Mouse (Mus musculus): Measurements from ENCODE around the gene Dzip1l.
"Not testable (repeated sequence)": the region's sequence is repeated elsewhere in the genome, so short reads cannot be mapped to it uniquely, and the experiment has no call there.

Dzip1l gene

DNA sequence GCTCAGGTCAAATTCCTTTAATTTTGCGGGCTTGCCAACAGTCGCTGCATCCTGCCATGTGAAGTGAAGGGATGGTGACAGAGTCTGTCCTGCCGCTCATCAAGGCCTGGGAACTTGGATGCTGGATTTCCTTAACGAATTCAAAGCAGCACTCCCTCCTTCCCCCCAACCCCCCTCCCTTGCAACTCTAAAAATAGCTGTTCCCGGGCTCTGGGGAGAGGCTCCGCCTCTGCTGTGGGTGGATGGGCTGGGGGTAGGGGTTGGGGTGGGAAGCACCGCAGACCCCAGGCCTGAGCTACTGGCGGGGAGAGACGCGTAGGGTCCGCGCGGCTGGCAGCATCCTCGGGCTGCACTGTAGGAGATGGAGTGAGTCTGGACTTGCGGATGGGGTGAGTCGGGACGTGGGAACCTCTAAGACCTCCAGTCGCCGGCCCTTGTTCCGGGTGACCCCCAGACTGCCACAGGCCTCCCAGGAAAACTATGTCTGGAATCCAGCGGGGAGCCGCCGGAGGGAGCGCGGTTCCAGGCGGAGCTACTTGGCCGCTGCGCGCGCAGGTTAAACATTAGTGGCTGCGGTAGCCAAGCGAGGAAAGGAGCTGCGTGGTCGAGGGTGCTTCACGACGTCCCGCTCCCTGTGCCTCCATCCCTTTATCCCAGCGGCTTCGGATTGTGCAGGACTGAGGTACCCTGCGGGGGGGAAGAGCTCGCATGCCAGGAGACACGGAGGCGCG lies at the start of gene Dzip1l:
TSS of gene Dzip1l (plus strand) at position 216 of the 731 bp plus-strand sequence.
- DNase-seq (ENCODE audit: low read depth, low spot score), result no peak

DNA sequence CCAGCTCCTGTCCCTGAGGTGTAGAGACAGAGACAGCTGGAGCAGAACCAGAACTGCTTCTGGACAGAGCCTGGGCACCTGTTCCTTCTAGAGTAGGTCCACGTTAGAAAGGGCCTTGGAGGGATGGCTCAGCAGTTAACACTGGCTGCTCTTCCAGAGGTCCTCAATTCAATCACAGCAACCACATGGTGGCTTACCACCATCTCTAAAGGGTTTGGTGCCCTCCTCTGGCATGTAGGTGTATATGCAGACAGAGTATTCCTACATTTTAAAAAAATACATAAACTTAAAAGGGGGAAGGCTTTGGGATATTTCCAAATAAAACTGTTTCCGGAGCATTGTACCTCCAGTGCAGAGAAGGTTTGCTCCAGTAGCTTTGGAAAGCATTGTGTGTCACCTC lies 48.6 kb upstream of the Dzip1l start:
- no peak for DNase-seq (ENCODE audit: low read depth, low spot score)

DNA sequence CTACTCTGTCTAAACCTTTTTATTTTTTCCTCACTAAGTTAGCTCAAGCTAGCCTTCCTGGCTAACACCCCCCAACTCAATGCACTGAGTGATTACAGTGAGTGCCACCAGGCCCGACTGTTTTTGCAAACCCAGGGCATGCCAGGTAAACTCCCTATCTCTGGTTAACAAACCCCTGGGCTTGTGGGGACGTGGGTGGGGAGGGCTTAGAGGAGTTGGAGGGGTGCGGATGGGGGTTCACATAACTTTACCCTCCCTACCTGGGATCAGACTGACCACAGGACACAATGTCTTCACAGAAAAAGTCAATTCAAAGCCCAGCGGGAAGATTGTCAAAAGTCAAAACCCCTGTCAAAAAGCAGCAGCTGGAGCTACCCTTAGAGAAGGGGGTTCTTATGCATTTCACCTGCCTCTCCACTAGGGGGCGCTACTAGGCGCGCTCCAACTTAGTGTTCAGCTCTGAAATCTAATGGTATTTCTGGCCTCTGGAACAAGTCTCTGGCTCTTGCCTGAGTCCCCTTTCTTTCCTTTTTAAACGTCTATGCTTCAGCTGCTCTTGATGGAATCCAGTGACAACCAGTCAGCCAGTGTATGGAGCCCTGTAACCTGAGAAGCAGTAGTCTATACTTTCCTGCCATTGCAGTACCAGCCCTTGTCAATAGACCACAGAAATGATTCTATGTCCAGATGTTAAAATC lies 41.6 kb upstream of the Dzip1l start:
- DNase-seq (ENCODE audit: low read depth, low spot score), result peak; percentile 33

DNA sequence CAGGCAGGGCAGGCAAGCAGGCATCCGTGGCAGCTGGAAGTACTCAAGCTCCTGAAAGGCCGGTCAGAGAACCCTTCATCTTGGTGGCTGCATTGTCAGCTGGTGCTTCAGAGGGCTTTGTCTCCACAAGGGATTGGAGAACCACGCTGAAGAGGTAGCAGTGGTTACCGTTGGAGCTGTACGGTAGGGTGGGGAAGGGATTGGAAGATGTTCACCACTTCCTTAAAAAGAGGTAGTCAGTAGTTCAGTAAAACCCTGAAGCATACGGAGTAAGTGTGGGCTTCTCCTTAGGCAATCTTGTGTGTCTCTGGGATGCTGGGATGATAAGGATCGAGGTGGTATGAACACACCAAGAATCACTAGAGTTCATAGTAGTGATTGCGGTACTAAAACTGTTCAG lies 38.2 kb upstream of the Dzip1l start:
- DNase-seq (ENCODE audit: low read depth, low spot score), result no peak

DNA sequence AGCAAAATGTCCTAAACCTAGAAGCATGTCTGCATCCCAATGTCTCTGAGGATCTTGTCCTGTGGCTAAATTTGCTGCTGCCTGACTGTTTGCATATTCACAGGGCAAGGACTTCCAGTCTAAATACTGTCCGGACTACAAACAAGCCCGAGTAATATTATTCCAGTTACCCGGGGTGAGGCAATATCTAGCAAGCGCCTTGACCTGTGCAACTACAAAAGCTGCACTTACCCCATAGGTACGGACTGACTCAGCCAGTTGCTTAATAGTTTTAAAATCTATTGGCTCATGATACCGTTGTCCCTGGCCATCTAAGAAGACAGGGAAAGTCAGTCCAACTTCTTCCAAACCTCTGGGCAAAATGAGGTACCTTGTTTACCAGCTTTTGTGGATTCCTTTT lies 30.2 kb upstream of the Dzip1l start:
- DNase-seq (ENCODE audit: low read depth, low spot score), result not testable (repeated sequence)

- no peak for DNase-seq (ENCODE audit: low read depth, low spot score)
These were observed 25.7 kb upstream of the Dzip1l start for GRCm38 (mm10) chr9:99603566-99603965.

DNA sequence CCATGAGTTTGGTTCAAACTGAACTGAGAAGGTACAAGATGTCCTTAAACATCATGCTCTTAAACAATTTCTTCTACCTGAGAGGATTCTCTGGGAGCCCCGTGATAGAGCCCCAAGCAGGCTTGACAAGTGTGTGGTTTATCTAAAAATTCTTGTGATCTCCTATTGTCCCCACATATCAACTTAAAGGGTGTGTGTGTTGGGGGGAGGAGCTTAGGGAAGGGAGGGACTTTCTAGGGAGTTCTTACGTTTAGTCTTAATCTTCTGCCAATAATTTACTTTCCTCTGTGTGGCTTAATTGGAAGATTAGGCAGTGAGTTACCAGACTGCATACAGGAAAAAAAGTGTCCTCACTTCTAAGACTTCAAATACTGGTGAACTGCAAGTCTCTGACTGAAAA lies 17.1 kb upstream of the Dzip1l start, which contains the start of gene A4gnt:
TSS of gene A4gnt (plus strand) at position 301 of the 400 bp plus-strand sequence.
- DNase-seq (ENCODE audit: low read depth, low spot score), result no peak

GRCm38 (mm10) chr9:99619688-99620087 lies 9.6 kb upstream of the Dzip1l start:
- DNase-seq (ENCODE audit: low read depth, low spot score), result no peak

DNA sequence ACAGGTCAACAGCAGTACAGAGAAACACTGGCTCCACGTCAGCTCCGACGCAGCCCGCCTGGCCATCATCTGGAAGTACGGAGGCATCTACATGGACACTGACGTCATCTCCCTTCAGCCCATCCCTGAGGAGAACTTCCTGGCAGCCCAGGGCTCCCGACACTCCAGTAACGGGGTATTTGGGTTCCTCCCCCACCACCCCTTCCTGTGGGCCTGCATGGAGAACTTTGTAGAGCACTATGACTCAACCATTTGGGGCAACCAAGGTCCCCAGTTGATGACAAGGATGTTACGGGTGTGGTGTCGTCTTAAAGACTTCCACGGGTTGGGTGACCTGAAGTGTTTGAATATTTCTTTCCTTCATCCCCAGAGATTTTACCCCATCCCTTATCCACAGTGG lies 9.1 kb upstream of the Dzip1l start:
- DNase-seq (ENCODE audit: low read depth, low spot score), result no peak

- no peak for DNase-seq (ENCODE audit: low read depth, low spot score)
These were observed 7.3 kb upstream of the Dzip1l start for GRCm38 (mm10) chr9:99622034-99622433.

- no peak for DNase-seq (ENCODE audit: low read depth, low spot score)
These were observed 6.3 kb upstream of the Dzip1l start for GRCm38 (mm10) chr9:99622966-99623365.

DNA sequence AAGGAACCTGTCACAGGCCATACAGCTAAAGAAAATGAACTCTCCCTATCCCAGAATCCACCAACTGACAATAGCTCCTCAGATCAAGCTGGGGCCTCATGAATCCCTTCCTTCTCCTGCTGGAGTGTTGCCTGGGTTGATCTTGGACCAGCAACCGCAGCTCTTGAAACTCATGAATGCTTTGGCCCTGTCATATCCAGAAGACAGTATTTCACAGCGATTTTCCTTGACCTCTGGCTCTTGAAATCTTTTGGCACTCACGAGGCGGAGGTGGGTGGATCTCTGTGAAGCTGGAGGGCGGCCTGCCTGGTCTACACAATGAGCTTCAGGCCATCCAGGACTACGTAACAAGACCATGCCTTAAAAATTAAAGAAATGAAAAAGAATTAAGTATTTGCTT lies 5.2 kb upstream of the Dzip1l start:
- DNase-seq (ENCODE audit: low read depth, low spot score), result no peak

DNA sequence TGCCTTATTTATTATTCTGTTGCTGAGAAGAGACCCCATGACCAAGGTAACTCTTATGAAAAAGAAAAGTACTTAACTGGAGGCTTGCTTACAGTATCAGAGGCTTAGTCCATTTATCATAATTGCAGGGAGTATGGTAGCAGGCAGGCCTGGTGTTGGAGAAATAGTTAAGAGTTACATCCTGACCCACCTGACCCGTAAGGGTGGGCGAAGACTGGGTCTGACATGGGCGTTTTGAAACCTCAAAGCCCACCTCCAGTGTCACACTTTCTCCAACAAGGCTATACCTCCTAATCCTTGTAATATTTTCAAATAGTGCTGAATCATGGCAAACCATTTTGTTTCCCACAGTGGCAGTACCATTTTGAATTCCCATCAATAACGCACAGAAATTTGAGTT lies 715 bp upstream of the Dzip1l start:
- no peak for DNase-seq (ENCODE audit: low read depth, low spot score)

DNA sequence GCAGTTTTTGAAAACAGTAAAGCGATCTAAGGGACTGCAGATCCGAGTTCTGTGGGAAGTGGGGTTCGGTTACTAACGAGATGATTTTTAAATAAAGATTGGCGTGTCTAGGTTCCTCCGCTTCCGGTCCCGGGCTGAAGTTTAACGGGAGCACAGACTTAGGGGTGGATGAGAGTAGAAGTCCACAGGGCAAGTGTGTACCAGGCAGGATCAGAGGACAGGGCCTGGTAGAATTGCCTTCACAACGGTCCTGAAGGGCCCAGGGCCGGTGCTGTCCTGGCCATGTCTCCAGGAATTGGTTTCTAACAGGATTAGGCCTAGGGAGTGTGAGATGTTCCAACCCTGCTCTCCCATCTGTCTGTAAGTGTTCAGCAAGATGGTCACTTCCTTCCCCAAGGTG lies 775 bp downstream of the Dzip1l start:
- DNase-seq (ENCODE audit: low read depth, low spot score), result no peak

GRCm38 (mm10) chr9:99630528-99631125 lies 1.3 kb downstream of the Dzip1l start:
- no peak for DNase-seq (ENCODE audit: low read depth, low spot score)

DNA sequence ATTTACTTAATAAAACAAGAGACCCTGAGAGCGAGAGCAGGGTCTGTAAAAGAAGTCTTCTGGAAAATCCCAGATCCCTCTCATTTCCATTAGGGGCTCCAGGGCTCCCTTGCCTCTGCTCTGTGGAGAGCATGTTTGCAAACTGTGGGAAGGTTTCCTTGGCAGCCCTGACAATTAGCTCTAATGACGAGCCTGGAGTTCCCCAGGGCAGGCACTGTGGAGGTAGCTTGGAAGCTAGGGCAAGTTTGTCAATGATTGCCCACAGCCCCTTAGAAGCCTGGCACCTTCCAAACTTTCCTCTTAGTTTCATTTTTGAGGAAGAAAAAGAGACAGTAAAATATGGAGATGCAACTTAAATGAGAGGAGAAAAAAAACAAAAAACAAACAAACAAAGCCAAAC lies 2.5 kb downstream of the Dzip1l start:
- no peak for DNase-seq (ENCODE audit: low read depth, low spot score)

DNA sequence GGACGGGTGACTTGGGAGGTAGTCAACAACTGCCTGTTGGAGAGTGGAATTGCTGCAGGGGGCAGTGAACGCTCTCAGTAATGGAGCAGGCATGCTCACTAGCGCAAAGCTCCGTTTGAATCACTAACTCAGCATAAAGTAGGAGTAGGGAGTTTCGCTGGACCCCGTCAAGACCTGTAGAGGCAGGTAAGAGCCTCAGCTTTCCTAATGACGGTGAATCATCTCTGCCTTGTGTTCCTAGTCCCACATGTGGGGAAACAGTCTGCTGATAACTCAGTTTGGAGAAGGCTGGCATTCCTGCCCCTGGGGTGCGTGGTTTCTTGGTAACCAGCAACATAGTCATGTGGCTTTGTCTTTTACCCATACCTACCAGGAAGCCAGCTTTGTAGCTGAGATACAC lies 3.0 kb downstream of the Dzip1l start:
- DNase-seq (ENCODE audit: low read depth, low spot score), result no peak

DNA sequence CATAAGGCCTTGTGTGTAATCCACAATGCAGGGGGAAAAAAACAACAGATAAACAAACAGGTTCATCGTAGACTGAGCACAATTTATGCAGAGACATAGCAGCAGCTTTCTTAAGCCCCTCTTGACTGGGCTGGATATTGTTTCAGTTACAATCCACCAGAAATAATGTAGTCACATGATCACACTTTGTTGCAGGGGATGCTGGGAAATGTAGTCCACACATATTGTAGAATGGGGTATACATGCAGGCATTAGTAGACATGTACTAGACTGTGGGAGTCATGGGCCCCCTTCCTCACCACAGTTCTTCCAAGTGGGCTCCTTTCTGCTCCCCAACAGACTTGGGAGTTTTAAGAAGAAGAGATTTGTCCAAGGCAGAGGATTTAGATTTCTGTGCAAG lies 7.5 kb downstream of the Dzip1l start:
- no peak for DNase-seq (ENCODE audit: low read depth, low spot score)

DNA sequence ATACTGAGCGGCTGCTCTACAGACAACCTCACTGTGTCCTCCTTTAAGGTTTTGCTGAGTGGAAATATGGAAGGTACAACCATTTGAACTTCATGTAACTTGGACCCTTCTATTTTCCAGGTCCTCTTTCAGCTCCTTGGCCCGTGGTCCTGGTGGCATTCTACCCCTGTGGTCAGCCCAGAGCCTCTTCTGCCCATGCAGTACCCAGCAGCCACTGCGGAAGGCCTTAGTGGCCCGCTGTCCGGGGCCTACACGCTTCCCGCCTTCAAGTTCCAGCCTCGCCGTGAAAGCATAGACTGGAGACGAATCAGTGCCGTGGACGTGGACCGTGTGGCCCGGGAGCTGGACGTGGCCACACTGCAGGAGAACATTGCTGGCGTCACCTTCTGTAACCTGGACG lies 7.9 kb downstream of the Dzip1l start:
- no peak for DNase-seq (ENCODE audit: low read depth, low spot score)

GRCm38 (mm10) chr9:99637736-99638135 lies 8.4 kb downstream of the Dzip1l start:
- no peak for DNase-seq (ENCODE audit: low read depth, low spot score)

- no peak for DNase-seq (ENCODE audit: low read depth, low spot score)
These were observed 10.7 kb downstream of the Dzip1l start for GRCm38 (mm10) chr9:99639957-99640356.

- DNase-seq (ENCODE audit: low read depth, low spot score), result no peak
These were observed 16.1 kb downstream of the Dzip1l start for GRCm38 (mm10) chr9:99645416-99645815.

GRCm38 (mm10) chr9:99646102-99646501 lies 16.8 kb downstream of the Dzip1l start:
- DNase-seq (ENCODE audit: low read depth, low spot score), result no peak

Measured in c-Kit-negative CD71-positive TER-119-positive erythroid progenitor cells, embryonic 14.5 days (primary cell).